Mouse (Mus musculus): Measurements from ENCODE around the gene Gm44596.

DNA sequence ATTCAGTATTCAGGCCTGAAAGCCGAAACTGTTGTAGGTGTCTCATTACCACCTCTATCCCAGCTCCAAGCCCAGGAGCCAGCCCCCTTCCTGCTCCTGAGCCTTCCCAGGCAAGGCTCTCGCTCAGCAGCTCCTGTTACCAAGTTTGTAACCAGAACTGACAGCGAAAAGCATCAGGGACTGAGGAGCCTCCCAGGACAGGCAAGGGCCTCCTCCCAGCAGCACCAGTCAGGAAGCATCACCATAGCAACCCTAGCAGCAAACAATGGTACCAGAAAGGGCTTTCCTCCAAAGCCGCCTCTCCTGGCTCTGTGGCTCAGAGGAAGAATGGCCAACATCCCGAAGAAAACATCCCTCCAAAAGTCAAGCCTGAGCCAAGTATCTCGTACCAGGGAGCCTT is at the start of gene Gm44596, which contains the start of gene Tex52:
- no peak for TF ChIP-seq POLR2A (IDR thresholded peaks at IDR 0.05; ENCODE audit: low read depth, low read length)
- TF ChIP-seq CTCF (IDR thresholded peaks at IDR 0.05; ENCODE audit: extremely low read depth, insufficient read depth, insufficient read length, insufficient replicate concordance) = no peak

Measured in spleen, adult 2 months (tissue).